Mouse (Mus musculus) liver, adult (tissue): ENCODE data around the gene Ltn1.

Experiments
- GATA4 ChIP-seq: IDR thresholded peaks from 2 replicates; pipeline ENCODE4 v1.6.1; 2014; ENCODE audit warnings: mild to moderate bottlenecking, low read length; ENCODE audit not compliant: insufficient replicate concordance

The Ltn1 gene

DNA sequence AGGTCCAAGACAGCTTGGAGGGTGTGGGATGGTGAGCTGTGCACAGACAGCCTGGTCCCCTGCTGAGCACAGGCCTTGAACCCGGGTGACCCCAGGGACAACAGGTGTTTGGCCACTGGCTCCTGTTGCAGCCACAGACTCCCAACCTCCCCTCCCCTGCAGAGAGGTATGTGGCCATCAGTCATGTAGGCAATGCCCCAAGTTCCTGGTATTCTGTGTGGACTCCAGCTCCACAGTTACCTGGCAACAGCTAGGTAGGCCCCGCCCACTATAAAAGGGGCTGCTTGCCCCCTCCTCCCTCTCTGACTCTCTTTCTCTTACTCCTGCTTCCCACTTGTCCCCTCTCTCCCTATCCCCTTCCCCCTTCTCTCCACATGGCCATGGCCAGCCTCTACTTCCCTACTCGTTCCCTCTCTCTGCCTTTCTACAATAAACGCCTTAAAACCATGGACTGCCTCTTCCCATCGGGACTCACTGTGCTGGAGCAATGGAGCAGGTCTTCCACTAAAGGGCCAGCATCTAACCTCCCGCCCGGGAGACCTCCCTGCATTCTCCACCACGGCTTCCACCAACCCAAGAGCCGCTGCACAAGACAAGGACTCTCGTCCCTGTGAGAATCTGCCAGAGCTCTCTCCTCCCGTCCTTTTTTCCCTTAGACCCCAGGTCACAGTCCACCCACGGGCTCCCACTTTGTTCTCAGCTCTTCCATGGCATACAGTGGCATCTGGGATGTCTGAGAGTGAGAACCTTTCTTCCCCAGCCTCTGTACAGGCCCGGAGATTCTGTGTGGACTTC, 3.2 kb upstream of the Ltn1 start:
- no peak for TF ChIP-seq GATA4

DNA sequence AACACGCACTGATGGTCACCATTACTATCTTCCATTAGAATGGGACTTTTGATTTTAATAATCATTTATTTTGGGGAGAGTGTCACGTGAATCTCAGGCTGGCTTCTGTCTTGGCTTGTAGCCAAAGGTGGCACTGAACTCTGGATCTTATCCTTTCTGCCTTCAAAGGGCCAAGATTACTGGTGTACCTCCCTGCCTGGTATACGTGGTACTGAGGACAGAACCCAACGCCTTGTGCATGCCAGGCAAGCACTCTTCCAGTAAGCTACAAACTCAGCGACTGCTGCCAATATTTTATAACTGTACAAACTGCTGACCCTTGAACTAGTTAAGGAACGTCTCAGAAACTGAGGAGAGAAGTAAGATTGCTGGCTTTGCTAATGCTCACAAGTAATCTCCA, 2.5 kb upstream of the Ltn1 start:
- TF ChIP-seq GATA4, result no peak

DNA sequence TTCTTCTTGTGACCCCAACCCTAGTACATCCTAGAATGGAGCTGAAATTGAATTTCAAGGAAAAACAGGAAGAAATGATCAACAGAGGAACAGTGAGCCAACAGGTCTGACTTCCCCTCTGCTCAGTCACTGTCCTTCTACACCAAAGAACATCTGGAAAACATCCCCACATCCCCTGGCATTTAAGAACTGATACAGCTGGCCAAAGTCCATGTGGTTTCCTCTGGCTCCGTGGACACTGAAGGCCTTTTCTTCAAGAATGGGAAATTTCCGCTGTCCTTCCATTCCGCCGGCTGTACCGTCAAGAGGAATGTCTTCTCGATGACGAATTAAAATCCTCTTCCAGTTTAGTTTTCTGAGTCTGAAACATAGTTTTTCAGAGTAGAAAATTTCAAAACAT, 1.9 kb upstream of the Ltn1 start:
- TF ChIP-seq GATA4, result no peak

DNA sequence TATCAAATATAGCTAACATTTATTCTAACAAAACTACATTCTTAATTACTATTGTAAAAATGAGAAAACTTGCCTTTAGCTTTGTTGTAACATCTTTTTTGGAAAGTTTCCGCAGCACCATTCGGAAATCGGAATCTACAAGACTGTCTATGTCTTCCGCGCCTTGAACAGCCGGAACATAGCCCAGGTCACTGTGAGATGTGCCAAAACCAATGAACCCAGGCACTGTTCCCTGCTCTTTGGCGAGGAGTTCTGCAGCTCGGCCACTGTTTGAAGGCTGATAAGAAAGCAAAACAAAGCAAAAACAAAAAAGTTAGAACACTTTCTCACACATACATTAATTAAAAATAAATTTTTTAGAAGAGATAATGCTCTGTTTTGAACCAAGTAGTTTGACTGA, 4.9 kb downstream of the Ltn1 start:
- no peak for TF ChIP-seq GATA4

DNA sequence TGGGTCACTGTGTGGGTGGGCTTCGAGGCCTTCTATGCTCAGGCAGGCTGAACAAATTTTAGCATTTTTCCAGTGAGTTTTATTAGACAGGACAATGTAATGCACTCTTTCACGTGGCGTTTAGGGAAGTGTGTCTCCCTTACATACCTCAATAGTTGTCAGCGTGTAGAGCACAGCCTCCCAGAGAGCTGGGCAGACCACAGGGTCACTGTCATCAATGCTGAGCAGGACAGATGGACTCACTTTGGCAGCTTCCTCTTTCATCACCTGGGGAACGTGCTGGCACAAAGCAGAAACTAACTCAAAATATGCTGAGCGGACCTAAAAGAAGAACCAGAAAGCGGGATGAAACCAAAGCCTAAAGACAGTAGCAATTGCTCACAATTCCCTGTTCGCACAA, 11.8 kb downstream of the Ltn1 start:
- TF ChIP-seq GATA4, result no peak

DNA sequence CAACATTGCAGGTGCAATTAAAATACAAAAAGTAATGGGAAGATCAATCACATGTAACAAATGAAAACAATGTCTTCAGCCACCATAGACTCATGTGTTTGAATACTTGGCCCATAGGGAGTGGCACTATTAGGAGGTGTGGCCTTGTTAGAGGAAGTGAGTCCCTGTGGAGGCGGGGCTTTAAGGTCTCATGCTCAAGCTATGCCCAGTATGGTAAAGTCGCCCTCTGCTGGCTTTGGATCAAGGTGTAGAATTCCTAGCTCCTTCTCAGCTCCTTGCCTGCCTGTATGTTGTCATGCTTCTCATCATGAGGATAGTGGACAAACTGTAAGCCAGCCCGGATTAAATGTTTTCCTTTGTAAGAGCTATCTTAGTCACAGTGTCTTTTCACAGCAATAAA, 27.4 kb downstream of the Ltn1 start:
- no peak for TF ChIP-seq GATA4

DNA sequence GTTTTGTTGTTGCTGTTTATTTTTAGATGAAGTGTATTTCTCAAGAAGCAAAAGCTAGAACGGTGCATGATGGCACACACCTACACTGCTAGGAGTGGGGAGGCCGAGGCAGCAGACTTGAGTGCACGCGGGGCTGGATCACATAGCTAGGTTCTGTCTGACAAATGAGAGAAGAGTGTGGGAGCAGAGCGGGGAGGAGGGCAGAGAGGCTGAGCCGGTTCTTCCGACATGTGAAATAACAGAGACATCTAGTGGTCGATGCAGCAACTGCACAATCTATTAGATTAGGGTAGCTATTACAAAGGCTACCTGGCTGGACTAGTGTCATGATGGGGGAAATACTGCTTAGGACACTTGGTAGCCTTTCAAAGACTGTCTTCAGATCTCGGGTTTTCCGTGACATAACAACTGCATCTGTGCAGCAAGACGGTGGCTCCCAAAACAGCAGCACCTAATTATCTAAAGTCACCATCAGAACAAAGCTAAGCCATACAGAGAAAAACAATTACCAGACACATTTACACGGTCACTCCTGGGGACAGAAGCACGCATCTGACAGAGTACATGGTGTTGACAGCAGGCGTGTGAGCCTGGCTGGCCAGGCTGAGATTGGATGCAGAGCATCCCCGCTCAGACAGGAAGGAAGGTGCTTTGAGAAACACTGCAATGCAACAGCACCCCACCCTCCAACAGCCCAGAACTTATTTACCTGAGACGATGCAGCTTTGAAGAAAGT, 38.4 kb downstream of the Ltn1 start:
- TF ChIP-seq GATA4, result no peak

DNA sequence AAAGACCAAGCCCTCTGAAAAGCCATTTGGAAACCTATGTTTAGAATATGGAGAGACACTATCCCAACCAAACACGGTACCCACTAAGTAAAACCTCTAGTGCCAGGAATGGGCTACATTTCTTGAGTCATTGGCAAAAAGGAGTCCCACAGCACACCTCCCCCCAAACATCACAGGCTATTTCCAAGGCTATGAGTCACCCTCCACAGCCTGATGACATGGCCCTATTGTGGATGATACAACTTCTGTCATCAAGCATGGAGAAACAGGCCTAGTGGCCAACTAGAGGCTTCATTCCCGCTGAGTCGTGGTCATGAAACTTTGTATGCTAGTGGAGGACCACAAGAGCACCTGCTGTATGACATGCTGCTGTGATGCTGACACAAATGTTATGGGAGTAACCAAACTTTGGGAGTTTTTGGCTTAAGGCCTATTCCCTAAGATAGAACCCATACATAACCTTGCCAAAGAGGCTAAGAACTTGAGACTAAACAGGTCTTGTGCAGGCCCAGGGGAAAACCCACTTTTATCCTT, 44.9 kb downstream of the Ltn1 start:
- TF ChIP-seq GATA4, result no peak

DNA sequence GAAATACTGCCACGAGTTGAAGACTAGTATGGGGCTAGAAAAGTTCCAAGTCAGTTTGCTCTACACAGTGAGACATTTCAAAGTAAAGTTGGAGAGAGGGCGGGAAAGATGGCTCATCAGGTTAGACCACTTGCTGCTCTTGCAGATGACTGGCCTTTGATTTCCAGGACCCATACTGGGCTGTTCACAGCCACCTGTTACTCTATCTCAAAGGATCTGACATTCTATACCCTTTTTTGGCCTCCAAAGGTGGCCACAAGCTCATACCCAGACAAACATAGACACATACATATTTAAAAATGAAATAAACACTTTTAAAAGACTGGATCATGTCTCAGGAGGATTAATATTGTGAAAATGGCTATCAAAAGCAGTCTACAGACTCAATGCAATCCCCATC, 48.0 kb downstream of the Ltn1 start:
- TF ChIP-seq GATA4, result no peak

DNA sequence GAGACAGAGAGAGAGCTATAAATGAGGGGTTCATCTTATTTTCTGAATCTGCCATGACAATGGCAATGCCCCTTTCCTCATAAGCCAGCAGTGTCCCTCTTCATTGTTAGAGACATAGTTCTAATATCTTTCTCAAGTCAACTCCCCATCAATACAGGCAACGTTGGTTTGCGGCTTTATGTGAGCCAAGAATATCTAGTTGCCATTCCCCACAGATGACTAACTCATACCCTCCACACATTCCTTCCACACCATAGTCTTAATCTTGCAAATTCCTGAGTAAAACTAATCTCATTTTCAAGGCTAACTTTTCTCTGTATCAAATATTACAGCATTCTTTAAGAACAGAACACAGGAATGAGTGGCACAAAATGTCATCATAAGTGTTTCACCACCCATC, 49.4 kb downstream of the Ltn1 start:
- no peak for TF ChIP-seq GATA4

DNA sequence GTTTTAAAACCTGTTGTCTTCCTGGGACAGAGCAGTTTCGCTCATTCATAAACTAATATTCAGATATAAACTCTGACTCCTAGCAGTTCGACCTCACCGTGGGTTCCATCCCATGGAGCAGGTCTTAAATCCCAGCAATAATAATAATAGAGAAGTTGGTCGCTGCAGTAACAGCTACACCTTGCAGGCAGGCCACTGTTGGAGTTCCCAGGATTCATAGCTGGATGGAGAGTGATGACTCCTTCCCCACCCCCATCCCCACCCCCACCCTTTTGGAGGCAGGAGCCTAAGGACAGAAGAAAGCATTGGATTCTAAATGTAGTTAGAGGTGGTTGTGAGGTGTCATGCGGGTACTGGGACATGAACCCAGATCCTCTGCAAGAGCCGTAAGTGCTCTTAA, 66.0 kb downstream of the Ltn1 start:
- no peak for TF ChIP-seq GATA4

DNA sequence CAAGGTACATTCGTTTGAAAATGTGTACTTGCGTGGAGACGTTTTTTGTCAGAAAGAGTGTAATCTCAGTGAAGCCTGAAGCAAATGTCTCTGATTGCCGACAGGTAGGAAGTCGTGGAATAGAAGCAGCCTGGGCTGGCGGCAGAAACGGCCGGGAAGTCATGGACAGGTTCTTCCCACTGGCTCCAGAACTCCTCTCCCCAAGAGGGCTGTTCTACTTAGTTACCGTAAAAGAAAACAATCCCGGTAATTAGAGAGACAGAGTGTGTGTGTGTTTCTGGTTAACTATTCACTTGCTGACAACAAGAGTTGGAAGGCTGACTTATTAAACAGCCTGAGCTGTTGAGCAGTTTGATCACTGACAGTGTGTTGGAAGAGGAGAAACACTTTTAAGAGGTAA, 66.4 kb downstream of the Ltn1 start:
- TF ChIP-seq GATA4, result no peak

DNA sequence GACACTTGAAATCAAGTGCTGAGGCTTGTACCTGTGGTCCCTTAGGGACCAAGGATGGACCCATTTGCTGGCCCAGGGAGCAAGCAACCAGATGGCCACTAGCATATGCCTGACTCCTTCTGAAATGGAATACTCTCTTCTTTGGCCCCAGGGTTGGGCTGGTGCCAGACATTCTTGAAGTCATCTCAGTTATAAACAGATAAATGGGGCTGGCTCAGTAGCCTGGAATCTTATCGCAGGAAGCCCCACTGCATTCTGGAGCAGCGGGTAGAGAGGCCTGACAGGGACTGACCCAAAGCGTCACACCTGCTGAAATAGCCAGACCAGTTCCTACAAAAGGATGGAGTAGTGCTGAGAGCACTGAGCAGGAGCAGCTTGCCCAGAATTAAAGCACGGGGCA, 68.2 kb downstream of the Ltn1 start:
- no peak for TF ChIP-seq GATA4

DNA sequence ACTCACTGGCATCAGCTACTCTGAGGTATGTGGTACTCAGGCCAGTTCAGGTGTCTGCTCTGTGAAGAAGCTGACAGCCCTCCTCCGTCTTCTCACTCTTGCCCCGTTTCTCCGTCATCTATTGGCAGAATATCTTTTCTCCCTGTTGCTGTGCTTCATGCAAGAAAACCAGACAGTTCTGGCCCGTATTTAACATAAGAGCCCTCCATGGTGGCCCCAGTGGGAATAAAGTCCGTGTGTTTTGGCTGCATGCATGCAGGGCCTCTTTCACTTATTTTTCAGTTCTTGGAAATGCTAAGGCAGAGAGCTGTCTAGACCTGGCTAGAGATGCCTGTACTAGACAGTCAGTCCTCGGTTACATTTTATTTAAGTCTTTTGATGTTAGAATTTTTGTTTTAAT, 72.3 kb downstream of the Ltn1 start:
- no peak for TF ChIP-seq GATA4

DNA sequence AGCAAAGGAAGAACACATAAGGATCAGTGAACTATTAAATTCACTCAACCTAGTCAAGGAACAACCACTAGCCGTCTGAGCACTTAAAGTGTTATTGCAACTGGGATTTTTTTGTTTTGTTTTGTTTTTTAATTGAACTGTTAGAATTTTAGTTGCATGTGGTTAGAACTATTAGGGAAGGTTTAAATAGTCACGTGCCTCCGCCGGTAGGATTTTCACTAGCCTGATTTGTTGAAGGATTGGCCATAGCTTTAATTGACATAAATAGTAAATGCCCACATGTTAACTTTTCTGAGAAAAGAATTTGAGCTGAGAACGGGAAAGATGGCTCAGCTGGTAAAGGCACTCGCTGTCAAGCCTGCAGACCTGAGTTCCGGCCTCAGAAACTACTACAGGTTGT, 77.7 kb downstream of the Ltn1 start:
- TF ChIP-seq GATA4, result no peak

DNA sequence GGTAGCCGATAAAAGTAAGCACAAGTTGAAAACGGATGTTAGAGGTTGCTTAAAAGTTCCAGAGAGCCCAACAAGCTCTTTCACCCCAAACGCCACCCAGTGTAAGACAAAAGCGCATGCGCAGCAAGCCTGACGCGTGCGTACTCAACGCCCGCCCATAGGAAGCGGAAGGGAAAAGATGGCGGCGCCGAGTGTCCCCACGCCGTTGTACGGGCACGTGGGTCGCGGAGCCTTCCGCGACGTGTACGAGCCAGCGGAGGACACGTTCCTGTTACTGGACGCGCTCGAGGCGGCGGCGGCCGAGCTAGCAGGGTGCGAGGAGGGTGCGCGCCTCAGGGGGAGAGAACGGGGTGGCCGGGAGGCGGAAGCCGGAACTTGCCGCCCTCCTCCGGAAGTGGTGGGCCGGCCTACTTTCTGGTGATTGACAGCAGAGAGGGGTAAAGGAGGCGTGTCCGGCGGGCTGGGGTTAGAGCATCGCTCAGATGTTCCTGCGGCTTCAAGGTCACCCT, 78.3 kb downstream of the Ltn1 start, which contains the start of gene N6amt1:
Gene N6amt1 (plus strand): TSS at position 111 of the 509 bp plus-strand sequence.
- TF ChIP-seq GATA4, result no peak
